In the genomic region with DNA sequence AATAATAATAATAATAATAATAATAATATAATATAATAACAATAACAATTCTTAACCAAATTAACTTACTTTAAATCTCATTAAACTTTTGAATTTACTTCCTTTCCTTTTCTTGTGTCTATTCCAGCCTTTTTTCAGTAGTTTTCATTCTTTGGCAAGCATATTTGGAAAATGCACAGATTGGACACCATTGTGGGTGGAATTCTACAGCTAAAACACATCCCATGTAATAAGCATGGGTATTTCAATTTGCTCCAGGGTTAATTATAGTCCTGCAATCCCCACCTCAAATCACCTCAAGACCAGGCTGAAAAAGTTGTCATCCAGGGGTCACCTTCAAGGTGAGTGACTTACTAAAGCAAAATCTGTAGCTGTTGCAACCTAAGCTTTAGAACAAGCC, we compare ENCODE assay signal across 22 mouse cellular contexts.
"Had no signal": no experiment of that assay in that cellular context is flagged by ENCODE, and none has a peak within 500 bp of the region (broad histone marks: within the 10 kb centered on the region; RNA-seq: fewer than 3 reads in every experiment).

No protein-coding gene starts in this region.

- DNase-seq: heart, postnatal 10 days; heart, postnatal 14 days; heart, postnatal 36 days; heart, postnatal 4 days; kidney, adult 11 months; kidney, adult 18-20 months; kidney, adult 2 months; kidney, adult 8-10 months; kidney, adult 9 months; kidney, postnatal 10 days; kidney, postnatal 14 days; kidney, postnatal 25 days; kidney, postnatal 36 days; kidney, postnatal 4 days; layer of hippocampus, adult 9-11 months; layer of hippocampus, postnatal 36 days had no signal

- ATAC-seq: hindbrain, embryonic 16.5 days; hindbrain, postnatal 0 days; inflammation-experienced regulatory T-cells, adult 6 months; intestine, embryonic 15.5 days; intestine, embryonic 16.5 days; intestine, postnatal 0 days had no signal
